In the genomic region with DNA sequence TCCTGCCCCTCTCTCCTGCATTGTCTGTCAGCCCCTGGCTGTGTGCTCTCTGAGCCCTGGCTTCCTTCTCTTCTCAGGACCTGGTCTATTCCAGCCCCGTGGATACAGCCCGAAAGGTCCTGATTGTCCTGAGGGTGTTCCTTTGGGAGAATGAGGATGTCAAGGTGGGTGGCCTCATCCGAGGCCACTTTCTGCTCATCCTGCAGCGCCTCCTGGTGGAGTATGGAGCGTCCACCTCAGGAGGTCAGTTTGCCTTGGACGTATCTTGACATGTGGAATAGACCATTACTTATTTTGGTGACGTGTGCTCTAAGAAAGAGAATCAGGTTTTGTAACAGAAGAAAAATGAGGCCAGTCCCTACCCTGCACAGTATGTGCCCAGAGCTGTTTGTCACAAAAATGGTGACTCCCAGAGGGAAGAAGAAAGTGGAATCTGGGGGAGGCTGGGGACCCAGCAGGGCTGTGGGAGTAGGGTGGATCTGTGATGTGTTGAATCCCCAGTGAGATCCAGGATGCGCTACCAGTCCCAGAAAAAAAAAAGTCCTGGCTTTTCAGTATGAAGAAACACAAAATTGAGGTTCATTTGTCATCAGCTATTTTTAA, we compare ENCODE assay signal across 10 mouse cellular contexts. TPM values are rescaled to one million over a fixed set of nuclear protein-coding genes. Genes with fewer than 3 reads are reported as not detected.
A peak's percentile ranks its signal among the peaks of the same experiment; 100 is the strongest.
DNase-seq lines count a peak whose midpoint lies in the region; ATAC-seq and TF ChIP-seq lines count a peak whose summit lies in the region.
"Had no signal": no experiment of that assay in that cellular context is flagged by ENCODE, and none has a peak within 500 bp of the region (broad histone marks: within the 10 kb centered on the region; RNA-seq: fewer than 3 reads in every experiment).

No protein-coding gene starts in this region.

- no peaks in the 10 kb centered on the region for H3K4me1 ChIP-seq in kidney, embryonic 14.5 days (ENCODE audit: control insufficient read depth, insufficient read depth, low read length)
- H3K4me1 ChIP-seq in E14TG2a.4 (replicated peaks; ENCODE audit: low read depth, low read length), result peaks cover 10% of the 10 kb centered on the region; the same call in 1 of the 2 replicates
- H3K4me1 ChIP-seq: neural tube, embryonic 12.5 days had no signal

- H3K36me3 ChIP-seq in kidney, embryonic 14.5 days (ENCODE audit: control insufficient read depth, insufficient read depth, low read length), result no peaks in the 10 kb centered on the region
- no peaks in the 10 kb centered on the region for H3K36me3 ChIP-seq in E14TG2a.4 (ENCODE audit: insufficient read depth, low read length)
- H3K36me3 ChIP-seq: neural tube, embryonic 12.5 days had no signal

- no peak overlapping the region for H3K9ac ChIP-seq in kidney, embryonic 14.5 days (ENCODE audit: low read depth, low read length)
- H3K9ac ChIP-seq: neural tube, embryonic 12.5 days had no signal

- DNase-seq in kidney, adult 18-20 months, result peak; percentile 41
- no peak for DNase-seq in Patski (ENCODE audit: low read depth, low spot score)
- DNase-seq in cerebellum, postnatal 36 days, result peak; percentile 77 to 78
- peak; percentile 77 for DNase-seq in layer of hippocampus, adult 9-11 months
- DNase-seq in retina, embryonic 14.5 days (ENCODE audit: low spot score), result peak; percentile 83
- no peak for DNase-seq in natural killer cell, adult 2 months (ENCODE audit: low spot score in 2 of 2)

- ATAC-seq in kidney, embryonic 14.5 days (ENCODE audit: low FRiP score, low TSS enrichment), result no peak
- ATAC-seq in Patski, result peak; percentile 32

- no peak overlapping the region for H3K4me2 ChIP-seq in kidney, embryonic 14.5 days (replicated peaks; ENCODE audit: low read depth, low read length)
- H3K4me2 ChIP-seq: neural tube, embryonic 12.5 days had no signal

- TF ChIP-seq CTCF in E14TG2a.4 (conservative IDR thresholded peaks at IDR 0.05; ENCODE audit: low read length) (peak; percentile 67), Patski (IDR thresholded peaks at IDR 0.05) (peak; percentile 90)

- CTCF ChIA-PET in Patski (lab: Charles Lee), result interaction anchor here (1.4 kb wide), 1 partner anchor 45 kb away, joined by 3 read pairs; no protein-coding TSS in a partner anchor

- 12% methylated on average over 8 of the region's 8 CpGs for WGBS in kidney, embryonic 14.5 days

- H3K27ac ChIP-seq in kidney, embryonic 14.5 days (ENCODE audit: low read depth, low read length), result no peak overlapping the region
- H3K27ac ChIP-seq: neural tube, embryonic 12.5 days had no signal

- H3K9me3 ChIP-seq in kidney, embryonic 14.5 days (ENCODE audit: control insufficient read depth, low read length), result no peaks in the 10 kb centered on the region
- H3K9me3 ChIP-seq in E14TG2a.4 (ENCODE audit: low read length), result no peaks in the 10 kb centered on the region
- H3K9me3 ChIP-seq: neural tube, embryonic 12.5 days had no signal

- in situ Hi-C loops in Patski (cut with MboI; ENCODE audit: low pct_unique_long_range_greater_than_20kb), result no loop called here

- H3K4me3 ChIP-seq in kidney, embryonic 14.5 days (ENCODE audit: low read length), result no peak overlapping the region
- H3K4me3 ChIP-seq in E14TG2a.4 (replicated peaks; ENCODE audit: low read length), result no peak overlapping the region
- H3K4me3 ChIP-seq: neural tube, embryonic 12.5 days had no signal

- POLR2A ChIA-PET in Patski (lab: Charles Lee), result no interaction called here

- no peaks in the 10 kb centered on the region for H3K27me3 ChIP-seq in kidney, embryonic 14.5 days (ENCODE audit: control insufficient read depth, insufficient read depth, low read length)
- H3K27me3 ChIP-seq in E14TG2a.4 (ENCODE audit: insufficient read depth, low read length) (peaks cover 25% of the 10 kb centered on the region), Patski (peaks cover 31% of the 10 kb centered on the region)
- H3K27me3 ChIP-seq: neural tube, embryonic 12.5 days had no signal

RNA-seq across cellular contexts. Expression of a gene that starts 20.7 kb away (rescaled TPM):
- 12.8 and 19.6 TPM in 2 replicates for polyA plus RNA-seq in kidney, embryonic 14.5 days (2014; fragmentation: Nextera tagmentation; extraction: Ambion mirVana)
- polyA plus RNA-seq in Patski (2021), result 18.0 TPM

RNA-seq across cellular contexts. Expression of a gene that starts 37.3 kb away (rescaled TPM):
- polyA plus RNA-seq in kidney, embryonic 14.5 days (2014; fragmentation: Nextera tagmentation; extraction: Ambion mirVana), result 0.07 TPM in 1 of 2 replicates, not detected in the other
- polyA plus RNA-seq in Patski (2021), result not detected
- polyA plus RNA-seq: heart, embryonic 16.5 days had no signal

RNA-seq across cellular contexts. Expression of a gene that starts 39.9 kb away (rescaled TPM):
- 76.9 and 114 TPM in 2 replicates for polyA plus RNA-seq in kidney, embryonic 14.5 days (2014; fragmentation: Nextera tagmentation; extraction: Ambion mirVana)
- polyA plus RNA-seq in Patski (2021), result 84.6 TPM

RNA-seq across cellular contexts. Expression of a gene that starts 48.1 kb away (rescaled TPM):
- not detected in 2 replicates for polyA plus RNA-seq in kidney, embryonic 14.5 days (2014; fragmentation: Nextera tagmentation; extraction: Ambion mirVana)
- polyA plus RNA-seq in Patski (2021), result not detected
- polyA plus RNA-seq: heart, embryonic 16.5 days had no signal

RNA-seq across cellular contexts. Expression of a gene that starts 59.7 kb away (rescaled TPM):
- polyA plus RNA-seq in kidney, embryonic 14.5 days (2014; fragmentation: Nextera tagmentation; extraction: Ambion mirVana), result 342 and 399 TPM in 2 replicates
- 120 TPM for polyA plus RNA-seq in Patski (2021)

Comparison
In these comparisons a context has a peak if more than half of its experiments do, and no peak if none do; other contexts are left out.
1. DNase-seq: peak in kidney, adult 18-20 months (single experiment), cerebellum, postnatal 36 days (2 of 2), layer of hippocampus, adult 9-11 months (single experiment) and retina, embryonic 14.5 days (single experiment); none in Patski (single experiment) and natural killer cell, adult 2 months (0 of 2).